Mouse (Mus musculus) limb, embryonic 12.5 days (tissue): ENCODE measurements around the gene Rtn4ip1. TPM values are rescaled to one million over a fixed set of nuclear protein-coding genes. Genes with fewer than 3 reads are reported as not detected.

Experiments used
- ATAC-seq: fragments of 200-750 bp; cut with Nextera tagmentation; 2 replicates; pipeline ENCODE4 v1.8.0; 2017; ENCODE audit warnings: low read depth, moderate TSS enrichment; ENCODE audit not compliant: insufficient number of reproducible peaks, insufficient read depth, low FRiP score, low TSS enrichment
- H3K27ac ChIP-seq: fragments of 300-500 bp; sonication (generic); 2 replicates; pipeline ENCODE4 v1.5.1; 2016; ENCODE audit warnings: mild to moderate bottlenecking, moderate library complexity
- H3K27me3 ChIP-seq: fragments of 300-500 bp; sonication (generic); 2 replicates; pipeline ENCODE4 v1.6.1; 2016; ENCODE audit warnings: mild to moderate bottlenecking, moderate library complexity
- H3K36me3 ChIP-seq: fragments of 300-500 bp; sonication (generic); 2 replicates; pipeline ENCODE4 v1.6.1; 2016; ENCODE audit warnings: mild to moderate bottlenecking, moderate library complexity
- H3K4me1 ChIP-seq: fragments of 300-500 bp; sonication (generic); replicated peaks from 2 replicates; pipeline ENCODE4 v1.6.1; 2016
- H3K4me2 ChIP-seq: fragments of 300-500 bp; sonication (generic); 2 replicates; pipeline ENCODE4 v1.6.1; 2016; ENCODE audit warnings: mild to moderate bottlenecking, moderate library complexity
- H3K4me3 ChIP-seq: fragments of 300-500 bp; sonication (generic); replicated peaks from 2 replicates; pipeline ENCODE4 v1.5.1; 2016; ENCODE audit warnings: mild to moderate bottlenecking
- H3K9ac ChIP-seq: fragments of 300-500 bp; sonication (generic); replicated peaks from 2 replicates; pipeline ENCODE4 v1.6.1; 2016; ENCODE audit warnings: mild to moderate bottlenecking, moderate library complexity
- H3K9me3 ChIP-seq: fragments of 300-500 bp; sonication (generic); 2 replicates; pipeline ENCODE4 v1.6.1; 2016; ENCODE audit warnings: mild to moderate bottlenecking, moderate library complexity
- WGBS: fragments of 180-500 bp; shearing (Covaris S2); methylation state at CpG from one replicate; pipeline ENCODE4 v1.1.7; 2016; 5-methylcytosine and 5-hydroxymethylcytosine counted together
- polyA plus RNA-seq: library from polyadenylated mRNA; unstranded; fragments of >200 nt; fragmentation: Nextera tagmentation; extraction: Ambion mirVana; gene quantifications from 2 replicates; pipeline ENCODE4 v1.2.1, GENCODE M21; 2016

Gene Rtn4ip1
- polyA plus RNA-seq, 1 experiment from 2014 or later = 16.9 TPM

DNA sequence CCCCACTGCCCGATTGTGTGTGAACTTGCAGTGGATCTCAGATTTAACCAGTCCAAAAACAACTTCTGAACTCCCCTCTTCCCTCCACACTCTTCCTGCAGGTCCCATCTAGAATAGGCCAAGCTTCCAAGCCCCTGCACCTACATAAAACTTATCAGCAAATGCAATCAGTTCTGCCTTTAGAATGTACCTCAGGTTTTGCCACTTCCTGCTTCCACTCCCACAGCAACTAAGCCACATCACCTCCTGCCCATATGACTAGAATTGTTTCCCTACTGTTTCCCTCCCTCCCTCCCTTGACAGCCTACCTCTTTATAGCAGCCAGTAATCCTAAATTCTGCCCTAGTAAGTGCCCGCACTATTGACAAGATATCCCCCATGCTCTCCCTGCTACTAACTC lies 82.3 kb downstream of the Rtn4ip1 start:
- Histone ChIP-seq H3K27me3 (no peaks in the 10 kb centered on the region), H3K9me3 (no peaks in the 10 kb centered on the region), H3K36me3 (no peaks in the 10 kb centered on the region), H3K4me1 (no peaks in the 10 kb centered on the region), H3K4me2 (no peak overlapping the region), H3K9ac (no peak overlapping the region), H3K4me3 (no peak overlapping the region), H3K27ac (no peak overlapping the region)
- WGBS = 85% methylated on average over 2 of the region's 2 CpGs
- no peak for ATAC-seq

DNA sequence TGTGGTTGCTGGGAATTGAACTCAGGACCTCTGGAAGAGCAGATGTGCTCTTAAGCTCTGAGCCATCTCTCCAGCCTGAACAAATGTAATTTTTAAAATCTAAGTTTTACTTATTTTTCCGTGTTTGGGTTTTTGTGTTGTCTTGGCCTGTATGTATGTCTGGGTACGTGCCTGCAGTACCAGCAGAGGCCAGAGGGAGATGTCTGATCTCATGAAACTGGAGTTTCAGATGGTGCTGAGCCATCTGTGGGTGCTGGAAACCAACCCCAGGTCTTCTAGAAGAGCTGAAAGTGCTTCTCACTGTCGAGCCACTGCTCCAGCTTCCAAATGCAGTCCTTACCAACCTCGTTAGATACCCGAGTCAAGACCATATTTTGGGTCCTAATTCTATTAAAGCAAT lies 89.7 kb downstream of the Rtn4ip1 start:
- H3K4me2 ChIP-seq = no peak overlapping the region
- 88% methylated on average over 5 of the region's 5 CpGs for WGBS
- H3K27ac ChIP-seq = no peak overlapping the region
- H3K9me3 ChIP-seq = no peaks in the 10 kb centered on the region
- no peaks in the 10 kb centered on the region for H3K27me3 ChIP-seq
- no peak overlapping the region for H3K9ac ChIP-seq
- no peak overlapping the region for H3K4me3 ChIP-seq
- ATAC-seq = no peak
- H3K4me1 ChIP-seq = no peaks in the 10 kb centered on the region
- no peaks in the 10 kb centered on the region for H3K36me3 ChIP-seq

DNA sequence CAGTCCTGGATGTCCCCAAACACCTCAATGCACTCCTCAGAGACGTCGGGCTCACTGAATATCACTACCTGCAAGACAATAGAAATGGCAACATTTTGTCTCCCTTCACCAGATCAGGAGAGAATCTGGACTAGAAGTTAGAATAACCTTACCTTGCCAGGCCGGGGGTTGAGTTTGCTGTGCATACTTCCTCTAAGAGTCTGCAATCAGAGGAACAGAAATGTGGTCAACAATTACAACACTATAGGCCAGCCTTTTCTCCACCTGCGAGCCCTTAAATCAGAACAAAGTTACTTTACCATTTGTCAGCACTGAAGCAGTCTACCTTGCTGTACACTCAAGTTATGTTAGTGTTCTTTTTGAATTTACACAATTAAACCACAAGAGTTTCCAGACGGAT lies 90.9 kb downstream of the Rtn4ip1 start:
- no peak overlapping the region for H3K4me2 ChIP-seq
- H3K36me3 ChIP-seq = no peaks in the 10 kb centered on the region
- no peaks in the 10 kb centered on the region for H3K4me1 ChIP-seq
- 77% methylated on average over 5 of the region's 5 CpGs for WGBS
- H3K4me3 ChIP-seq = no peak overlapping the region
- no peak overlapping the region for H3K9ac ChIP-seq
- H3K27me3 ChIP-seq = peaks cover 4% of the 10 kb centered on the region; the same call in 1 of the 2 replicates
- no peak overlapping the region for H3K27ac ChIP-seq
- ATAC-seq = no peak
- H3K9me3 ChIP-seq = no peaks in the 10 kb centered on the region

DNA sequence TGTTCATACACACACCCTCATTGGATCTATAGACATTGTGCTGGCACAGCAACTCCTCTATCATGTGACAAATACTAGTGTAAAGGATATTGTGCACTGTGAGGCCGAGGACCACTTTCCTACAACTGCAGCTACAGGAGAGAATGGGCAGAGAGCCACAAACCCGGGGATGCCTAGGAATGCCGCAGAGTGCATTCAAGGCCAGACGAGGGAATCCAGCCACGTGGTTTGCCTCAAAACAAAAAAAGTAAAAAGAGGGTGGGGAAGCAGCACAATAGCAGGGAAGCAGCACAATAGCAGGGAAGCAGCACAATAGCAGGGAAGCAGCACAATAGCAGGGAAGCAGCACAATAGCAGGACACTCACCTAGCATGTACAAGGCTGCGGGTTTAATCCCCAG lies 91.6 kb downstream of the Rtn4ip1 start:
- Histone ChIP-seq H3K4me1 (no peaks in the 10 kb centered on the region), H3K4me2 (no peak overlapping the region), H3K36me3 (no peaks in the 10 kb centered on the region), H3K9ac (no peak overlapping the region), H3K4me3 (no peak overlapping the region), H3K9me3 (no peaks in the 10 kb centered on the region), H3K27ac (no peak overlapping the region), H3K27me3 (peaks cover 6% of the 10 kb centered on the region; the same call in 1 of the 2 replicates)
- WGBS = 54% methylated on average over 6 of the region's 6 CpGs
- ATAC-seq = no peak

DNA sequence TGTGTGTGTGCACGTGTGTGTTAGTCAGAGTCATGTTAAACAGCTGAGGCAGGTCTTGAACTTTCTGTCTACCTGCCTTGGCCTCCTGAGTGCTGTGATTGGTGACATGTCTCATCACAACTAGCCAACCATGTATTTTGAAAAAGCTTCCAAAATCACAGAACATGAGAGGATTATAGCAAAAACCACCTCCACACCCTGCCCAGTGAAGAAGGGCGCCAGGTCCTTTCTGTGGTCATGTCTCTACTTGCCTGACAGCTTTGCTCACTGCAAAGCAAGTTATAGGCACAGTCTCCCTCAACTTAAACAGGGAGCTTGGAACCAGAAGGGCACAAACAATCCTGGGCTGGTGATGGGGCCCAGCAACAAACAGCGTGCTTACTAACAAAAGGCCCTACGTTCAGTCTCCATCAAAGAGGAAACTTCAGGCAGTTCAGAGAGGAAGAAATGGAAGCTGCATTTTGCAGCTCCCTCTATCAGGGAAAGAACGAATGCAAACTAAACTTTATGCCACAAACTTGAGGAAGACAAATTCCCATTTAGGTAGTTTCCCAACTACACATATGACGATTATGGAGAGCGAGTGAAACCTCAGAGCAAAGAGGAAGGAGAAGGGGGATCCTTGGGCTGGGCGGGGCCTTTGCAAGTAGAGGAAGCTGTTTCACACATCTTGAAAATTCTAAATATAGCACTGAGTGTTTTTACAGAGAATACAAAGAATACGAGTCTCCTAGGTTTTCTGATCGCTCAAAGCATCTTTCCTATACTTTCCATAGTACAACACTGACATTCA lies 94.4 kb downstream of the Rtn4ip1 start:
- no peaks in the 10 kb centered on the region; the same call in 1 of the 2 replicates for H3K4me1 ChIP-seq
- no peak overlapping the region for H3K4me2 ChIP-seq
- H3K36me3 ChIP-seq = no peaks in the 10 kb centered on the region
- H3K4me3 ChIP-seq = no peak overlapping the region
- no peaks in the 10 kb centered on the region for H3K9me3 ChIP-seq
- no peak for ATAC-seq
- H3K27ac ChIP-seq = no peak overlapping the region
- no peak overlapping the region for H3K9ac ChIP-seq
- H3K27me3 ChIP-seq = peaks cover 6% of the 10 kb centered on the region; the same call in 1 of the 2 replicates
- WGBS = 87% methylated on average over 10 of the region's 10 CpGs

DNA sequence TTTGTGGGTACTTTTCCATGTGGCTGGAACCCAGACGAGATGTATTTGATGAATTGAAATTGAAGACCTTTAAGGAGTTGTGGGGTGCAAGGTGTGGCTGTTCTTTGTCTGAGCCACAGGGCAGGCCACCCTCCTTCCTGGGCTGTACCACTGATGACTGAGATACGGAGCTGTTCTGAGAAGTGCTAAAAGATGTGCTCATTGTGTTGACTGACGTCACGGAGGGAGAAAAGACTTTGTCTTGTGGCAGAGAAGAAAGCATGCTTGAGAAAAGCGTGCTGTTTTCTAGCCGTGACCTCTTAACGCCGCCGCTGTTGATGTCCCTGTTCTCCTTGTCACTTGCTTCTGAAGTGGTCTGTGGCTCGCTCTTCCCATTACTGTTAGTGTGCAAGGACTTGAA lies 95.7 kb downstream of the Rtn4ip1 start:
- peaks cover 16% of the 10 kb centered on the region for H3K27me3 ChIP-seq
- WGBS = 92% methylated on average over 10 of the region's 10 CpGs
- no peak overlapping the region for H3K27ac ChIP-seq
- ATAC-seq = no peak
- no peak overlapping the region for H3K4me2 ChIP-seq
- H3K4me1 ChIP-seq = peaks cover 5% of the 10 kb centered on the region
- no peaks in the 10 kb centered on the region for H3K9me3 ChIP-seq
- no peak overlapping the region for H3K9ac ChIP-seq
- no peak overlapping the region for H3K4me3 ChIP-seq
- H3K36me3 ChIP-seq = no peaks in the 10 kb centered on the region

DNA sequence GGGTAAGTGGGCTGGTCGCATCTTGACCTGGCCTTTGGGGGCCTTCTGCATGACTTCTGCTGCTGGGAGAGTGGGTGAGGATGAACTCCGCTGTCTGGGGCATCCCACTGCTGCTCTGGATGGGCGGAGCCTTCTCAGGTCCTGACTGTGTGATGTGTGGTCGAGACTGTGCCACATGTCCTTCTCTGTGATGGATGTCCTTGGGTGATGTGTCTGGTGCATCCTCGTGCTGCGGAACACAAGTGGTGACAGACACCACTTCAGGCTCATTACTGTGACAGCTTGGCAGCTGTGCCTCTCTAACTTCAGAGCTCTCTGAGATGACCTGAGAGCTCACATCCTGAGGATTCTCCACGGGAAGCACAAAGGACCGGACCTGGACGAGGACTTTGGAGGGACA lies 96.4 kb downstream of the Rtn4ip1 start:
- H3K27me3 ChIP-seq = peaks cover 23% of the 10 kb centered on the region
- peaks cover 12% of the 10 kb centered on the region for H3K4me1 ChIP-seq
- H3K27ac ChIP-seq = no peak overlapping the region
- no peak overlapping the region for H3K4me2 ChIP-seq
- H3K4me3 ChIP-seq = no peak overlapping the region
- no peaks in the 10 kb centered on the region for H3K9me3 ChIP-seq
- ATAC-seq = no peak
- H3K9ac ChIP-seq = no peak overlapping the region
- no peaks in the 10 kb centered on the region for H3K36me3 ChIP-seq
- 70% methylated on average over 9 of the region's 9 CpGs for WGBS

DNA sequence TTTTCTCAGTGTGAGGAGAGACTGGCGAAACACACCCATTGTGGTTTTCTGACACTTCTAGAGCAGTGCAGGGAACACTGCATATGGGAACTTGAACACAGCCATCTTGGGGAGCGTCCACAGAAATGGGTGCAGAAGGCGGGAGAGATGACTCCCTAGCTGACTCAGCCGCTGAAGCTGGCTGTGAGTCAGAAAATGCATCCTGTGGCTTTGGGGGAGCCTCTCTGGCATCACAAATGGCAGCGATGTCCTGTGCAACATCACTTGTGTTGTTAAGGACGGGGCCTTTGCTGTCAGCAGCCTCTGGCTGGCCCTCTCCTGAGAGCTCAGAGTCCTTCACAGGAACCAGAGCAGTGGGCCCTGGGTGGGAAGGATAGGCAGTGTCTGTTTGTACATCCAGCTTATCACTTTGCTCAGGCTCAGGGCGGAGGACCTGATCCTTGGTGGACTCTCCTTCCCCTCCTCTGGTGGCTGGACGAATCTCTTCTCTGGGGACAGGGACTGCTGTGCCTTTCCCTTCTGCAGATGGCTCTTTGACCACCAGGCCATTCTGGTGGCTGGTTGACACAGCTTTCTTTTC lies 97.0 kb downstream of the Rtn4ip1 start:
- ATAC-seq = no peak
- H3K36me3 ChIP-seq = no peaks in the 10 kb centered on the region
- peaks cover 29% of the 10 kb centered on the region for H3K27me3 ChIP-seq
- H3K4me2 ChIP-seq = no peak overlapping the region
- no peak overlapping the region for H3K9ac ChIP-seq
- no peaks in the 10 kb centered on the region for H3K9me3 ChIP-seq
- 74% methylated on average over 8 of the region's 8 CpGs for WGBS
- no peak overlapping the region for H3K27ac ChIP-seq
- H3K4me1 ChIP-seq = peaks cover 13% of the 10 kb centered on the region
- no peak overlapping the region for H3K4me3 ChIP-seq

DNA sequence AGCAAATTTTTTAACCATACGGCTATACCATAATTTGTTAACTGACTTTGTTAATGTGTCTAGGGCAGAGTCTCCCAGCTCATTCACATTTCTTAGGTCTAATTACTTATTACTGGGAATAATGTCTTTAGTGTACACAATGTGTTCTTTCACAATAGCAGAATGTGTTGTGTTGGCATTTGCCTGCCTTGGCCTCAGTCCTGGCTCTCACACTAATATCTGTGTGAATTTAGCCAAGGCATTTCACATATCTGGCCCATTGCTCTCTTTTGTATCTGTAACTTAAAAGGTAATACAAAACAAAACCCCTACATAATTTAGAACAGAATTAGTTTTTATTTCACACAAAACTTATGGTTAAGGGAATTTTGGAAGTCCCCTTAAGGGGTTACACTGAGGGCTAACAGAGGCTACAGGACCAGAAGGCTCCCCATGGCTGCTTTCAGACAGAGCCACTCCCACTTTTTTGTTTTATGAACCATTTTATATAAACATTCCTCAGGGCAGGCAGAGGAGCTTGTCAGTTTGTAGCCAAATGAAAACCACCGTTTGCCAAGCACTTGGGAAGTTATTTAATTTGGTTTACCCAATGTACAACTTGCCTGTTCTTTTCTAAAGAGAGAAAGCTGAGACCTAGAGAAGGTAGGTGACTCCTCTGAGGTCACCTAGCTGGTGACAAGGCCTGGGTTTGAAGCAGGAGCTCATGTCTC lies 98.7 kb downstream of the Rtn4ip1 start:
- Histone ChIP-seq H3K36me3 (no peaks in the 10 kb centered on the region), H3K4me3 (no peak overlapping the region), H3K27me3 (peaks cover 46% of the 10 kb centered on the region), H3K27ac (no peak overlapping the region; the same call in 1 of the 2 replicates), H3K4me1 (peaks cover 16% of the 10 kb centered on the region), H3K9ac (no peak overlapping the region), H3K9me3 (no peaks in the 10 kb centered on the region), H3K4me2 (no peak overlapping the region; the same call in 1 of the 2 replicates)
- WGBS = 45% methylated on average over 2 of the region's 2 CpGs
- ATAC-seq = no peak

DNA sequence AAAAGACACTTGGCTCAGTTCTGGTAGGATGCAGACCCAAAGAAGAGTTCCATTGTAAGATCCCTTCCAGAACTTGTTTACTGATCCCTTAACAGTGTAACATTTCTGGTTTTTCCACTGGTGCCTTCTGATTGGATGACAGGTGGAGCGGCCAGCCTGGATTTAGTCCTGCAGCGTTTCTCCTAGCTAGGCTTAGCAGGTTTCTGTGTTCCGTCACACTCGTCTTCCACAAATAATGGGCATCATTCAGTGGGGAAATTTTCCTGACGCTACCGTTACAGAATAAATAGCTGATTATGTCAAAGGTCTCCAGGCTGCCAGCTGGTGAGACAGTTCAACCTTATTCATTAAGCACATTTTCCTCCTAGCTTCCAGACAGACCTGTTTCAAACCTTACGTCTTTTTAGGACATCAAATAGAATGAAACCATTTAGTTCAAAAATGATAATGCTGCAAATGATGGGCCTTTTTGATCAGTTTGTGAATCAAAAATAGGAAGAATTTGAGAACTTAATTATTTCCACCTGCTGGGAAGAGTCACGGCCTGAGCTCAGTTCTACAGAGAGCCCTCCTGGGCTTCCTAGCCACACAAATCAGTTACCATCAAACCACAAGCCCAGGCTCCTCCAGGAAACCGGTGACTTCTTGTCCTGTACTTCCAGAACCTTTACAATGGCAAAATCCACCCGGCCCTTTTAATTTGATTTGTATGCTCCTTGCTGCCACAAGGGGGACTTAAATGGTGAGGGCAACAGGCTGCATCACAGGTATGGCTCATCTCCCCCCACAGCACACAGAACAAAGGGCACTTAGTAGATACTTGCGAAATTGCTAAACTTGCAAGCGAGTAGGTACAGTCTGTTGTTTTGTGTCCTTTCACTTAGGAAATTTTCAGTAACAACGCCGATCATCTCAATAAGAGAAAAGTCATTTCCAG lies 100.7 kb downstream of the Rtn4ip1 start:
- WGBS = 10% methylated on average over 14 of the region's 14 CpGs
- Histone ChIP-seq H3K4me1 (peaks cover 26% of the 10 kb centered on the region), H3K27me3 (peaks cover 62% of the 10 kb centered on the region), H3K9me3 (no peaks in the 10 kb centered on the region), H3K36me3 (no peaks in the 10 kb centered on the region), H3K27ac (no peak overlapping the region), H3K4me2 (peak overlapping the region; percentile 74; the same call in 1 of the 2 replicates), H3K4me3 (no peak overlapping the region), H3K9ac (no peak overlapping the region)
- no peak for ATAC-seq
